Mouse (Mus musculus): Measurements from ENCODE around the gene Gm4214.
"Not testable (repeated sequence)": the region's sequence is repeated elsewhere in the genome, so short reads cannot be mapped to it uniquely, and the experiment has no call there.

The Gm4214 gene

GRCm38 (mm10) chr7:22984573-22984972 lies at the start of gene Gm4214:
Gene Gm4214 (minus strand): TSS chr7:22984673.
- CTCF ChIA-PET, POLR2A ChIA-PET: not testable (repeated sequence)

- CTCF ChIA-PET, POLR2A ChIA-PET: not testable (repeated sequence)
These were observed 35.4 kb upstream of the Gm4214 start, which contains the start of gene Gm4216 for GRCm38 (mm10) chr7:23019823-23020222. Gene Gm4216 (minus strand): TSS chr7:23019923.

Measured in embryonic stem cell, embryonic (primary cell).